Mouse (Mus musculus): Measurements from ENCODE around the gene Als2cr12. TPM values are rescaled to one million over a fixed set of nuclear protein-coding genes. Genes with fewer than 3 reads are reported as not detected.
A peak's percentile ranks its signal among the peaks of the same experiment; 100 is the strongest.

The Als2cr12 gene
- polyA plus RNA-seq, 1 experiment from 2014 or later, result not detected

GRCm38 (mm10) chr1:58728590-58728868 lies 32.7 kb upstream of the Als2cr12 start:
- no peak overlapping the region for H3K4me3 ChIP-seq (ENCODE audit: low read depth, low read length)
- H3K9me3 ChIP-seq (replicated peaks; ENCODE audit: control insufficient read depth, low read length), result no peaks in the 10 kb centered on the region
- no peak overlapping the region for H3K9ac ChIP-seq (ENCODE audit: low read depth, low read length)
- H3K27me3 ChIP-seq (ENCODE audit: control insufficient read depth, insufficient read depth, low read depth, low read length), result no peaks in the 10 kb centered on the region
- H3K27ac ChIP-seq (ENCODE audit: low read length), result no peak overlapping the region
- 63% methylated on average over 3 of the region's 3 CpGs for WGBS (ENCODE audit: insufficient replicate concordance)
- peaks cover 4% of the 10 kb centered on the region for H3K36me3 ChIP-seq (ENCODE audit: control insufficient read depth, insufficient read depth)
- no peak overlapping the region for H3K4me2 ChIP-seq (ENCODE audit: low read depth, low read length)
- no peaks in the 10 kb centered on the region; the same call in 1 of the 2 replicates for H3K4me1 ChIP-seq (ENCODE audit: control insufficient read depth, low read depth, low read length)
- ATAC-seq (ENCODE audit: low read depth), result no peak

GRCm38 (mm10) chr1:58727747-58728589 lies 32.2 kb upstream of the Als2cr12 start:
- Histone ChIP-seq H3K27ac (ENCODE audit: low read length) (0 out of 2 replicates have a peak overlapping the region, but pooled peaks have one; percentile 16), H3K4me3 (ENCODE audit: low read depth, low read length) (no peak overlapping the region), H3K27me3 (ENCODE audit: control insufficient read depth, insufficient read depth, low read depth, low read length) (no peaks in the 10 kb centered on the region), H3K4me2 (ENCODE audit: low read depth, low read length) (no peak overlapping the region), H3K9me3 (replicated peaks; ENCODE audit: control insufficient read depth, low read length) (no peaks in the 10 kb centered on the region), H3K36me3 (ENCODE audit: control insufficient read depth, insufficient read depth) (no peaks in the 10 kb centered on the region; the same call in none of the 2 replicates), H3K9ac (ENCODE audit: low read depth, low read length) (no peak overlapping the region), H3K4me1 (ENCODE audit: control insufficient read depth, low read depth, low read length) (no peaks in the 10 kb centered on the region; the same call in 1 of the 2 replicates)
- ATAC-seq (ENCODE audit: low read depth), result no peak
- WGBS (ENCODE audit: insufficient replicate concordance), result 71% methylated on average over 10 of the region's 10 CpGs

DNA sequence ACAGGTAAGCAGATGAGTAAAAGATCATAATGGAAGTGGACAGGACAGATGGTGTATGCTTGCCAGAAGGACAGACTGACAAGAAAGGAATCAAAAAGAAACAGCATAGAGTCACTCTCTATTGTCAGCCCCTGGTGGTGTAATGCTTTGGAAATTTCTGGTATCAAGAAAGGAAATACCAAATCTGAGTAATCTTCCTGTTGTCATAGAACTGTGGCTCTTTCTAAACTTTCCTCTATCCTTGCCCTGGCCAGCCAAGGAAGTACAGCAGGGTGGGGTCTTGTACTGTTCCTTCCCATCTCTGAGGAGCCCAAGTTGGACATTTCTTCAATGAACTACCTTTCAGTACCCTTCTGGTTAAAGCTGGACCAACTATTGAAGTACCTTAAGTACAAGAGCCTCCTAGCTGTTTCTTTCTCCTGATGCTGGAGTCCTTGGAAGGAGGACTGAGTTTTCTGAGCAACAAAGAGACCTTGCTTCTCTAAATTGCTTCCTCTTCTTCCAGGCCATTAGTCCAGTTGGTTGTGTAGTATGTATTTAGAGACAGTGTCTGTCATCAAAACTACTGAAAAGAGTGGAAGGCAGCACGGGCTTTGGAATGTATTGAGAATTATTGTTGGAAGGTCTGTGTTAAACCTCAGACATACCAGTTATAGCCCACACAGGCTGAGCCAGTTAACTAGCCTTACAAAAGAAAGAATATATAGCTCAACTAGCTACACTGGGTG lies 31.4 kb upstream of the Als2cr12 start:
- Histone ChIP-seq H3K4me2 (ENCODE audit: low read depth, low read length) (no peak overlapping the region), H3K27ac (ENCODE audit: low read length) (0 out of 2 replicates have a peak overlapping the region, but pooled peaks have one; percentile 10), H3K9ac (ENCODE audit: low read depth, low read length) (no peak overlapping the region), H3K36me3 (ENCODE audit: control insufficient read depth, insufficient read depth) (no peaks in the 10 kb centered on the region; the same call in none of the 2 replicates), H3K27me3 (ENCODE audit: control insufficient read depth, insufficient read depth, low read depth, low read length) (no peaks in the 10 kb centered on the region), H3K9me3 (replicated peaks; ENCODE audit: control insufficient read depth, low read length) (no peaks in the 10 kb centered on the region), H3K4me3 (ENCODE audit: low read depth, low read length) (no peak overlapping the region), H3K4me1 (ENCODE audit: control insufficient read depth, low read depth, low read length) (no peaks in the 10 kb centered on the region; the same call in none of the 2 replicates)
- WGBS (ENCODE audit: insufficient replicate concordance), result 68% methylated on average over 1 of the region's 1 CpGs
- peak; percentile 41; the same call in 1 of the 2 replicates for ATAC-seq (ENCODE audit: low read depth)

GRCm38 (mm10) chr1:58725767-58726166 lies 30.0 kb upstream of the Als2cr12 start:
- no peak overlapping the region for H3K4me2 ChIP-seq (ENCODE audit: low read depth, low read length)
- no peak overlapping the region for H3K4me3 ChIP-seq (ENCODE audit: low read depth, low read length)
- no peak overlapping the region for H3K9ac ChIP-seq (ENCODE audit: low read depth, low read length)
- no peak for ATAC-seq (ENCODE audit: low read depth)
- no peaks in the 10 kb centered on the region for H3K9me3 ChIP-seq (replicated peaks; ENCODE audit: control insufficient read depth, low read length)
- no peaks in the 10 kb centered on the region; the same call in none of the 2 replicates for H3K4me1 ChIP-seq (ENCODE audit: control insufficient read depth, low read depth, low read length)
- H3K27ac ChIP-seq (ENCODE audit: low read length), result no peak overlapping the region
- 63% methylated on average over 5 of the region's 5 CpGs for WGBS (ENCODE audit: insufficient replicate concordance)
- no peaks in the 10 kb centered on the region; the same call in none of the 2 replicates for H3K36me3 ChIP-seq (ENCODE audit: control insufficient read depth, insufficient read depth)
- no peaks in the 10 kb centered on the region for H3K27me3 ChIP-seq (ENCODE audit: control insufficient read depth, insufficient read depth, low read depth, low read length)

GRCm38 (mm10) chr1:58725095-58725494 lies 29.3 kb upstream of the Als2cr12 start:
- Histone ChIP-seq H3K4me1 (ENCODE audit: control insufficient read depth, low read depth, low read length) (peaks cover 5% of the 10 kb centered on the region), H3K27ac (ENCODE audit: low read length) (no peak overlapping the region), H3K9ac (ENCODE audit: low read depth, low read length) (no peak overlapping the region), H3K9me3 (replicated peaks; ENCODE audit: control insufficient read depth, low read length) (no peaks in the 10 kb centered on the region), H3K36me3 (ENCODE audit: control insufficient read depth, insufficient read depth) (no peaks in the 10 kb centered on the region; the same call in none of the 2 replicates), H3K4me2 (ENCODE audit: low read depth, low read length) (no peak overlapping the region), H3K4me3 (ENCODE audit: low read depth, low read length) (no peak overlapping the region), H3K27me3 (ENCODE audit: control insufficient read depth, insufficient read depth, low read depth, low read length) (no peaks in the 10 kb centered on the region)
- no peak for ATAC-seq (ENCODE audit: low read depth)

GRCm38 (mm10) chr1:58724533-58724932 lies 28.7 kb upstream of the Als2cr12 start:
- WGBS (ENCODE audit: insufficient replicate concordance), result 55% methylated on average over 6 of the region's 9 CpGs
- no peak overlapping the region for H3K9ac ChIP-seq (ENCODE audit: low read depth, low read length)
- no peak overlapping the region for H3K27ac ChIP-seq (ENCODE audit: low read length)

GRCm38 (mm10) chr1:58723809-58724405 lies 28.1 kb upstream of the Als2cr12 start:
- Histone ChIP-seq H3K4me3 (ENCODE audit: low read depth, low read length) (no peak overlapping the region), H3K9ac (ENCODE audit: low read depth, low read length) (no peak overlapping the region), H3K4me2 (ENCODE audit: low read depth, low read length) (no peak overlapping the region), H3K9me3 (replicated peaks; ENCODE audit: control insufficient read depth, low read length) (no peaks in the 10 kb centered on the region), H3K27me3 (ENCODE audit: control insufficient read depth, insufficient read depth, low read depth, low read length) (no peaks in the 10 kb centered on the region), H3K27ac (ENCODE audit: low read length) (no peak overlapping the region), H3K4me1 (ENCODE audit: control insufficient read depth, low read depth, low read length) (peaks cover 9% of the 10 kb centered on the region), H3K36me3 (ENCODE audit: control insufficient read depth, insufficient read depth) (no peaks in the 10 kb centered on the region; the same call in 1 of the 2 replicates)
- ATAC-seq (ENCODE audit: low read depth), result no peak
- WGBS (ENCODE audit: insufficient replicate concordance), result 68% methylated on average over 7 of the region's 7 CpGs

More at GRCm38 (mm10) chr1:58724533-58724932, 28.7 kb upstream of the Als2cr12 start:
- H3K4me1 ChIP-seq (ENCODE audit: control insufficient read depth, low read depth, low read length), result peaks cover 9% of the 10 kb centered on the region
- ATAC-seq (ENCODE audit: low read depth), result no peak
- H3K4me2 ChIP-seq (ENCODE audit: low read depth, low read length), result no peak overlapping the region
- H3K9me3 ChIP-seq (replicated peaks; ENCODE audit: control insufficient read depth, low read length), result no peaks in the 10 kb centered on the region
- H3K27me3 ChIP-seq (ENCODE audit: control insufficient read depth, insufficient read depth, low read depth, low read length), result no peaks in the 10 kb centered on the region
- H3K36me3 ChIP-seq (ENCODE audit: control insufficient read depth, insufficient read depth), result no peaks in the 10 kb centered on the region; the same call in none of the 2 replicates
- no peak overlapping the region for H3K4me3 ChIP-seq (ENCODE audit: low read depth, low read length)

DNA sequence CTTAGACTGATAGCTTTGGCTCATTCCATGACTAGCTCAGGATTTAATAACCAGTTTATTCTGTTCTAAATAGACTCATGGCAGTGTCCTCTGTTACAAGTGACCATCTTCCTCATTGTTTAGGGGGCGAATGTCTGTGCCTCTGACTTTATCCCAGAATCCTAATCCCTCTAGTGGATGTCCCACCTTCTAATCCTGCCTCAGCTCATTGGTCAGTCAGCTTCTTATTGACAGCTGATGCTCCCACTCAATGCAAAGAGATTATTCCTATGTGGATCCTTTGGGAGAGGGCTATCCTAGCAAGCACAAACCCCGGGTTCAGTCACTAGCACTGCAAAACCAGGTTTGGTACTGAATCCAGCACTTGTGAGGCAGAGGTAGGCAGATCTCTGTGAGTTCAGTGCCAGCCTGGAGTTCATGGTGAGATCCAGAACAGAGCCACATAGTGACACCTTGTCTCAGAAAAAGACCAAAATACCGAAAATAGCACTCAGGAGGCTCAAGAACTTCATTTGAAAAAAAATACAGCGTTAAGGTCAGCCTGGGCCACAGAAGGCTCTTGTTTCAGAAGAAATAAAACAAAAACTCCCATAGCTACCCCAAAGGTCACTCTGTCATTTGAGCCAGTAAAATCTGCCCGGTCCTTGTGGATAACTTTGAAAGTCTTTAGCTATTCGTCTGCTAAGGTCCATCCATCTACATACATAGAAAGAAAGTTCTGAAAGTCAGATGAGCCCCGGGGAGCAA lies 27.4 kb upstream of the Als2cr12 start:
- Histone ChIP-seq H3K27ac (ENCODE audit: low read length) (no peak overlapping the region), H3K4me2 (ENCODE audit: low read depth, low read length) (no peak overlapping the region), H3K36me3 (ENCODE audit: control insufficient read depth, insufficient read depth) (no peaks in the 10 kb centered on the region; the same call in 1 of the 2 replicates), H3K9me3 (replicated peaks; ENCODE audit: control insufficient read depth, low read length) (no peaks in the 10 kb centered on the region), H3K9ac (ENCODE audit: low read depth, low read length) (no peak overlapping the region), H3K4me3 (ENCODE audit: low read depth, low read length) (no peak overlapping the region), H3K27me3 (ENCODE audit: control insufficient read depth, insufficient read depth, low read depth, low read length) (no peaks in the 10 kb centered on the region), H3K4me1 (ENCODE audit: control insufficient read depth, low read depth, low read length) (peaks cover 9% of the 10 kb centered on the region)
- no peak for ATAC-seq (ENCODE audit: low read depth)
- 63% methylated on average over 7 of the region's 7 CpGs for WGBS (ENCODE audit: insufficient replicate concordance)

All from liver, embryonic 16.5 days (tissue).